Comparison of ENCODE assay signal across 13 mouse cellular contexts in genomic region chr4:139582346-139582745, GRCm38 (mm10). TPM values are rescaled to one million over a fixed set of nuclear protein-coding genes. Genes with fewer than 3 reads are reported as not detected.
DNase-seq lines count a peak whose midpoint lies in the region; ATAC-seq and TF ChIP-seq lines count a peak whose summit lies in the region.
"Had no signal": no experiment of that assay in that cellular context is flagged by ENCODE, and none has a peak within 500 bp of the region (broad histone marks: within the 10 kb centered on the region; RNA-seq: fewer than 3 reads in every experiment).

No protein-coding gene starts in this region.

- no peak for ATAC-seq in lung, embryonic 16.5 days (ENCODE audit: low read depth)
- ATAC-seq in intestine, embryonic 15.5 days = no peak
- no peak for ATAC-seq in stomach, embryonic 14.5 days (ENCODE audit: insufficient number of reproducible peaks, insufficient read depth, low FRiP score, low read depth)

- TF ChIP-seq POLR2A in heart, adult 2 months (IDR thresholded peaks at IDR 0.05; ENCODE audit: insufficient read depth, low read depth, low read length) = no peak

- H3K4me2 ChIP-seq in lung, embryonic 16.5 days (ENCODE audit: low read depth, low read length) = no peak overlapping the region
- H3K4me2 ChIP-seq in intestine, embryonic 15.5 days (replicated peaks) = no peak overlapping the region
- no peak overlapping the region for H3K4me2 ChIP-seq in stomach, embryonic 14.5 days (replicated peaks; ENCODE audit: low read depth, low read length)

- no peak for TF ChIP-seq CTCF in heart, adult 2 months (IDR thresholded peaks at IDR 0.05)

- no peaks in the 10 kb centered on the region for H3K36me3 ChIP-seq in heart, adult 2 months (ENCODE audit: control insufficient read depth, insufficient read depth, low read length)
- H3K36me3 ChIP-seq in lung, embryonic 16.5 days (ENCODE audit: control insufficient read depth, insufficient read depth, low read length) = no peaks in the 10 kb centered on the region
- H3K36me3 ChIP-seq in intestine, embryonic 15.5 days = no peaks in the 10 kb centered on the region
- no peaks in the 10 kb centered on the region for H3K36me3 ChIP-seq in stomach, embryonic 14.5 days (ENCODE audit: control insufficient read depth, insufficient read depth, low read length)

- no peak for DNase-seq in heart, adult 2 months
- no peak for DNase-seq in heart, adult 9 months (ENCODE audit: low spot score in 2 of 2)
- no peak for DNase-seq in lung, postnatal 4 days
- DNase-seq in right cerebral cortex, postnatal 25 days = no peak
- no peak for DNase-seq in right cerebral cortex, postnatal 10 days (ENCODE audit: low spot score in 2 of 2)
- DNase-seq: thymus, postnatal 25 days had no signal

- H3K79me2 ChIP-seq in heart, adult 2 months (replicated peaks; ENCODE audit: control insufficient read depth, insufficient read depth, low read length) = no peaks in the 10 kb centered on the region

- no peaks in the 10 kb centered on the region for H3K27me3 ChIP-seq in heart, adult 2 months (ENCODE audit: control insufficient read depth, insufficient read depth, low read length)
- no peaks in the 10 kb centered on the region for H3K27me3 ChIP-seq in lung, embryonic 16.5 days (ENCODE audit: control insufficient read depth, insufficient read depth, low read depth, low read length)
- no peaks in the 10 kb centered on the region for H3K27me3 ChIP-seq in intestine, embryonic 15.5 days (replicated peaks)
- no peaks in the 10 kb centered on the region for H3K27me3 ChIP-seq in stomach, embryonic 14.5 days (ENCODE audit: control insufficient read depth, insufficient read depth, low read length)

- whole genome bisulfite sequencing in heart, adult 2 months = 69% methylated on average over 6 of the region's 6 CpGs
- 63% methylated on average over 6 of the region's 6 CpGs for WGBS in lung, embryonic 16.5 days
- 65% methylated on average over 6 of the region's 6 CpGs for WGBS in intestine, embryonic 15.5 days
- 69% methylated on average over 6 of the region's 6 CpGs for WGBS in stomach, embryonic 14.5 days

- intact Hi-C loops in heart, adult 2 months (cut with DNase I) = no loop called here

- H3K4me1 ChIP-seq in heart, adult 2 months (ENCODE audit: control insufficient read depth, insufficient read depth, low read length) = peaks cover 30% of the 10 kb centered on the region
- peaks cover 77% of the 10 kb centered on the region for H3K4me1 ChIP-seq in lung, embryonic 16.5 days (replicated peaks; ENCODE audit: control insufficient read depth, insufficient read depth, low read length)
- H3K4me1 ChIP-seq in intestine, embryonic 15.5 days (replicated peaks) = peaks cover 66% of the 10 kb centered on the region
- H3K4me1 ChIP-seq in stomach, embryonic 14.5 days (ENCODE audit: control insufficient read depth, insufficient read depth, low read length) = peaks cover 65% of the 10 kb centered on the region

- TF ChIP-seq EP300 in heart, adult 2 months (IDR thresholded peaks at IDR 0.05; ENCODE audit: insufficient read depth, low read depth, low read length) = no peak

- H3K4me3 ChIP-seq in heart, adult 2 months = no peak overlapping the region
- H3K4me3 ChIP-seq in lung, embryonic 16.5 days (ENCODE audit: low read length) = no peak overlapping the region
- H3K4me3 ChIP-seq in intestine, embryonic 15.5 days (replicated peaks) = no peak overlapping the region
- no peak overlapping the region for H3K4me3 ChIP-seq in stomach, embryonic 14.5 days (ENCODE audit: low read depth, low read length)

- no peak overlapping the region for H3K9ac ChIP-seq in heart, adult 2 months (ENCODE audit: low read depth, low read length)
- H3K9ac ChIP-seq in lung, embryonic 16.5 days (ENCODE audit: low read length) = no peak overlapping the region
- no peak overlapping the region for H3K9ac ChIP-seq in intestine, embryonic 15.5 days
- H3K9ac ChIP-seq in stomach, embryonic 14.5 days (replicated peaks; ENCODE audit: low read depth, low read length) = no peak overlapping the region

- no peaks in the 10 kb centered on the region for H3K9me3 ChIP-seq in lung, embryonic 16.5 days (ENCODE audit: control insufficient read depth, low read length)
- H3K9me3 ChIP-seq in intestine, embryonic 15.5 days = no peaks in the 10 kb centered on the region
- no peaks in the 10 kb centered on the region for H3K9me3 ChIP-seq in stomach, embryonic 14.5 days (ENCODE audit: control insufficient read depth, low read depth, low read length)

- peak overlapping the region; percentile 51 for H3K27ac ChIP-seq in heart, adult 2 months
- peak overlapping the region; percentile 96; the same call in 1 of the 2 replicates for H3K27ac ChIP-seq in lung, embryonic 16.5 days (ENCODE audit: low read length)
- H3K27ac ChIP-seq in intestine, embryonic 15.5 days = peak overlapping the region; percentile 18; the same call in 1 of the 2 replicates
- peak overlapping the region; percentile 91; the same call in 1 of the 2 replicates for H3K27ac ChIP-seq in stomach, embryonic 14.5 days (ENCODE audit: low read length)

RNA-seq across cellular contexts. Expression of gene Gm21969, which starts 20.6 kb away (rescaled TPM):
- total RNA-seq in heart, adult 2 months (2021) = not detected
- polyA plus RNA-seq in heart, adult 2 months (2012; rRNA removed) = 0.06 TPM in 1 of 2 replicates, not detected in the other
- polyA plus RNA-seq in lung, embryonic 16.5 days (2015; fragmentation: Nextera tagmentation; extraction: Ambion mirVana) = 0.05 TPM in 1 of 2 replicates, not detected in the other
- polyA plus RNA-seq in intestine, embryonic 15.5 days (2015; fragmentation: Nextera tagmentation; extraction: Ambion mirVana) = not detected in 2 replicates
- polyA plus RNA-seq in stomach, embryonic 14.5 days (2014; fragmentation: Nextera tagmentation; extraction: Ambion mirVana) = not detected in 2 replicates
- total RNA-seq: gastrocnemius, adult 8-10 months; left cerebral cortex, adult 8-10 months; megakaryocyte, adult 5-6 weeks; neutrophil, adult 5-6 weeks had no signal

RNA-seq across cellular contexts. Expression of gene Aldh4a1, which starts 40.3 kb away (rescaled TPM):
- total RNA-seq in heart, adult 2 months (2021) = 10 to 100 TPM; 79.7 to 96.7 TPM
- 120 and 149 TPM in 2 replicates for polyA plus RNA-seq in heart, adult 2 months (2012; rRNA removed)
- polyA plus RNA-seq in lung, embryonic 16.5 days (2015; fragmentation: Nextera tagmentation; extraction: Ambion mirVana) = 25.5 and 30.7 TPM in 2 replicates
- 14.4 and 17.1 TPM in 2 replicates for polyA plus RNA-seq in intestine, embryonic 15.5 days (2015; fragmentation: Nextera tagmentation; extraction: Ambion mirVana)
- polyA plus RNA-seq in stomach, embryonic 14.5 days (2014; fragmentation: Nextera tagmentation; extraction: Ambion mirVana) = 14.6 and 16.2 TPM in 2 replicates

RNA-seq across cellular contexts. Expression of gene Iffo2, which starts 52.0 kb away (rescaled TPM):
- 1 to 10 TPM; 4.9 to 5.0 TPM for total RNA-seq in heart, adult 2 months (2021)
- 3.1 and 4.5 TPM in 2 replicates for polyA plus RNA-seq in heart, adult 2 months (2012; rRNA removed)
- 2.9 and 3.7 TPM in 2 replicates for polyA plus RNA-seq in lung, embryonic 16.5 days (2015; fragmentation: Nextera tagmentation; extraction: Ambion mirVana)
- polyA plus RNA-seq in intestine, embryonic 15.5 days (2015; fragmentation: Nextera tagmentation; extraction: Ambion mirVana) = 2.9 and 3.2 TPM in 2 replicates
- polyA plus RNA-seq in stomach, embryonic 14.5 days (2014; fragmentation: Nextera tagmentation; extraction: Ambion mirVana) = 5.7 and 6.1 TPM in 2 replicates

Comparison
In these comparisons a context has a peak if more than half of its experiments do, and no peak if none do; other contexts are left out.
1. H3K27ac ChIP-seq: peak in every context shown above with its lines; median percentile 96 in lung, embryonic 16.5 days; 91 in stomach, embryonic 14.5 days; 51 in heart, adult 2 months; 18 in intestine, embryonic 15.5 days.